Mouse (Mus musculus): ENCODE data around the gene Prune1.

The Prune1 gene

GRCm38 (mm10) chr3:95281216-95282126 is at the start of gene Prune1, which contains the start of gene Mindy1:
Gene Prune1 (minus strand): TSS chr3:95282076.
Gene Mindy1 (plus strand): TSS chr3:95281345.
- peak; percentile 97 for DNase-seq (ENCODE audit: low spot score)

DNA sequence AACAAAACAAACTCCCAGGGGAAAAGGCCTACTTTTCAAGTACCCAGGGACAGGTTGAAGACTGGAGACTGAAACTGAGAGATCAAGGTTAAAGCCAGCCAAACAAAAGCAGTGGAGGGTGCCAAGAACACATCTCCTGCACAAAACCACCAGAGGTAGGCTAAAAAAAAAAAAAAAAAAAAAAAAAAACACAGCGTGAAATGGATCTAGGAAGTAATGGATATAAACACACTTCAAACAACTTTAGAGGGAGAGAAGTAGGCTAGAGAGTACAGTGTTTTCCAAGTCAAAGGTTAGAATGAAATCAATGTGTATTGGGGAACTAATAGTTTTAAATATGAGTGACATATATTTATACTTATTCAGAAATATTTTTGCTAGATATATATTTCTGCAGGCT is 49.7 kb upstream of the Prune1 start:
- DNase-seq (ENCODE audit: low spot score) = no peak

GRCm38 (mm10) chr3:95328803-95329404 is 47.0 kb upstream of the Prune1 start:
- no peak for DNase-seq (ENCODE audit: low spot score)

DNA sequence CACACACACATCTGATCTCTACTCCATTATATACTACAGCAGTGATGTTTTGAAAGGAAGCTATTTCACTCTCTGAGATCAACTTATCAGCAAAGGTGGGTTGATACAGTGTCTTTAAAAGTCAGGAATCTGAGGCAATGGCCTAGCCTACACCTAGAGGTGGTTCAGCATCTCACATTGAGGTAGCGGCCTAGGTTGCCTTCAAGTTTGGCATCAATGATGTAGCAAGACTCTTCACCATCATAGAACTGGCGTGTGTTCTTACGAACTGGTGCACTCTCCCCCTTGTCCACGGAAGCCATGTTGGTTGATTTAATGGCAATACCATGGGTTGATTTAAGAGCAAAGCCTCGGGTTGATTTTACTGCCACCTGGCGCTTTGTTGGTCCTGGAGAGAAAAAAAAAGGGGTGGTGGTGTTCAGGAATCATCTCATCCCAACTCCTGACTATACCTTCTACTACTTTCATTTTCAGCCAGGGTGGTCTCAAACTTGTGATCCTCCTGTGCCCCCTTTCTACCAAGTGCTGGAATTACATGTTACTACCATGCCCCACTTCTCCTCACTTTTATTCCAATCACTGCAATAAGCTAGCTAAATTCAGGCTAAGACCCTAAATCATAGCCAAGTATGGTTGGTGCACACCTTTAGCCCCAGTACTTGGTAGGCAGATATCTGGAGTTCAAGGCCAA is 42.7 kb upstream of the Prune1 start:
- DNase-seq (ENCODE audit: low spot score) = no peak

GRCm38 (mm10) chr3:95323429-95323828 is 41.6 kb upstream of the Prune1 start:
- DNase-seq (ENCODE audit: low spot score) = no peak

GRCm38 (mm10) chr3:95319701-95320625 is 38.1 kb upstream of the Prune1 start:
- no peak for DNase-seq (ENCODE audit: low spot score)

- DNase-seq (ENCODE audit: low spot score) = no peak
Observed at GRCm38 (mm10) chr3:95319110-95319509, 37.2 kb upstream of the Prune1 start.

- DNase-seq (ENCODE audit: low spot score) = no peak
Observed at GRCm38 (mm10) chr3:95318548-95318947, 36.7 kb upstream of the Prune1 start.

GRCm38 (mm10) chr3:95317414-95318080 is 35.7 kb upstream of the Prune1 start:
- DNase-seq (ENCODE audit: low spot score) = peak; percentile 42

- DNase-seq (ENCODE audit: low spot score) = no peak
Observed at GRCm38 (mm10) chr3:95315844-95316550, 34.1 kb upstream of the Prune1 start.

GRCm38 (mm10) chr3:95315094-95315843 is 33.4 kb upstream of the Prune1 start:
- peak; percentile 91 for DNase-seq (ENCODE audit: low spot score)

DNA sequence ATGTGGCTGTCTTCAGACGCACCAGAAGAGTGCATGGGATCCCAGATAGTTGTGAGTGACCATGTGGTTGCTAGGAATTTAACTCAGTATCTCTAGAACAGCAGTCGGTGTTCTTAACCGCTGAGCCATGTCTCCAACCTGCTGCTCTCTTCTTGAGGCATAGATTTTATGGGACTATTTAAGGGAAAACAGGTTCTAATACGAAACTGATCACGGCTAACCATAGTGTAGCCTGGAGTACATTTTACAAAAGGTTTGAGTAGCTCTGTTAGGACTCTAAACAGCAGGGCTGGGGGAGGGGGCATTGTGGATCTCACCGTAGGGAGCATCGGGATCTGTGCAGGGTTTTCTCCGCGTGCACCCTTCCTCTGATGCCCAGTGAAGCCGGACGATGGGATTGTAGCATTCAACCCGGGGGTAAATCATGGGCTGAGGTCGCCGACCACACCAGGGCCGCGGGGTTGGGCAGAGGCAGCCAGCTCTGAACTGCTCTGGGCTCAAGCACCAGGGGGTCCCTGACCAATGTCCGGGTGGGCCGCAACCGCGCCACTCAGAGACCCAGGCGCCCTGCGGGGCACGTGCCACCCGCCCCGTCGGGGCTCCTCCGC is 32.7 kb upstream of the Prune1 start, which contains the start of gene Cers2:
Gene Cers2 (plus strand): TSS at position 306 of the 608 bp plus-strand sequence.
- no peak for DNase-seq (ENCODE audit: low spot score)

- DNase-seq (ENCODE audit: low spot score) = no peak
Observed at GRCm38 (mm10) chr3:95314075-95314474, 32.2 kb upstream of the Prune1 start.

DNA sequence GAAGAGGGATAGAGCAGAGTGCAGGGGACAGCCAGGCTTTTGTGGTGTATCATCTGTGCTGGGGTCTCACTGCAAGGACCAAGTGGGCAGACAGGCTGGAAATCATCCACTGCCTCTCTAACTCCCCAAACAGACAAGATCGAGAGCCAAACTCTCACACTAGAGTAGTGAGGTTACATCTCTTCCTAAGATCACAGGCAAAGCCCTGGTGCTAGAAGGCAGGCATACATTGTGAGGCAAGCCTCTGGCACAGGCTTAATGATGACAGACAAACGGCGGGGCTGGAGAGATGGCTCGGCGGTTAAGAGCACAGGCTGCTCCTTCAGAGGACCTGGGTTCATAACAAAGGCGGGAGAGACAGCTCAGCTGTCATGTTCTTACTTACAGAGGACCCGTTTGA is 31.6 kb upstream of the Prune1 start:
- DNase-seq (ENCODE audit: low spot score) = no peak

GRCm38 (mm10) chr3:95312623-95313022 is 30.7 kb upstream of the Prune1 start:
- peak; percentile 30 for DNase-seq (ENCODE audit: low spot score)

GRCm38 (mm10) chr3:95310968-95311882 is 29.3 kb upstream of the Prune1 start:
- peak; percentile 45 for DNase-seq (ENCODE audit: low spot score)

GRCm38 (mm10) chr3:95310496-95310895 is 28.6 kb upstream of the Prune1 start:
- DNase-seq (ENCODE audit: low spot score) = no peak

- DNase-seq (ENCODE audit: low spot score) = no peak
Observed at GRCm38 (mm10) chr3:95307100-95307499, 25.2 kb upstream of the Prune1 start, which contains the start of gene Anxa9. Gene Anxa9 (minus strand): TSS chr3:95307176.
